ENCODE assay signal across 8 mouse cellular contexts in genomic region chr6:117917576-117917975, GRCm38 (mm10). TPM values are rescaled to one million over a fixed set of nuclear protein-coding genes. Genes with fewer than 3 reads are reported as not detected.
DNase-seq lines count a peak whose midpoint lies in the region; ATAC-seq and TF ChIP-seq lines count a peak whose summit lies in the region.

No protein-coding gene starts in this region.

- under 1% methylated on average over 21 of the region's 21 CpGs for whole genome bisulfite sequencing in liver, embryonic 14.5 days (ENCODE audit: insufficient replicate concordance)
- under 1% methylated on average over 21 of the region's 21 CpGs for WGBS in stomach, embryonic 15.5 days

- H3K9ac ChIP-seq in liver, embryonic 14.5 days (replicated peaks): peak overlapping the region; percentile 97
- H3K9ac ChIP-seq in stomach, embryonic 15.5 days: peak overlapping the region; percentile 81

- H3K9me3 ChIP-seq in liver, embryonic 14.5 days (ENCODE audit: control insufficient read depth, low read length): no peaks in the 10 kb centered on the region
- H3K9me3 ChIP-seq in stomach, embryonic 15.5 days: no peaks in the 10 kb centered on the region

- H3K4me2 ChIP-seq in liver, embryonic 14.5 days (ENCODE audit: low read depth): peak overlapping the region; percentile 88
- peak overlapping the region; percentile 68 for H3K4me2 ChIP-seq in stomach, embryonic 15.5 days

- ATAC-seq in liver, embryonic 14.5 days (ENCODE audit: insufficient read depth): peak; percentile 31; the same call in 1 of the 2 replicates
- peak; percentile 79 for ATAC-seq in stomach, embryonic 15.5 days (ENCODE audit: insufficient read depth, low FRiP score, low read depth)

- DNase-seq in 3134 (ENCODE audit: extremely low read depth, insufficient read length, low spot score) (peak; percentile 61), ZHBTc4 (ENCODE audit: low read depth, low spot score) (peak; percentile 95)
- DNase-seq in embryo, embryonic 9.5 days (ENCODE audit: extremely low spot score): peak; percentile 62
- DNase-seq in heart, adult 11 months: peak; percentile 97
- peak; percentile 70 for DNase-seq in kidney, adult 11 months
- peak in 2 of 3 experiments; percentile 49 to 70 for DNase-seq in liver, embryonic 14.5 days (ENCODE audit: low read depth in 3 of 3, low spot score in 3 of 3)
- peak; percentile 62 to 66 for DNase-seq in natural killer cell, adult 2 months (ENCODE audit: low spot score in 2 of 2)

- peaks cover 36 to 41% of the 10 kb centered on the region in 2 experiments for H3K4me1 ChIP-seq in liver, embryonic 14.5 days (replicated peaks; ENCODE audit: control insufficient read depth in 2 of 2, insufficient read depth in 2 of 2, low read length in 1 of 2)
- peaks cover 14% of the 10 kb centered on the region for H3K4me1 ChIP-seq in stomach, embryonic 15.5 days

- H3K4me3 ChIP-seq in liver, embryonic 14.5 days (ENCODE audit: insufficient read depth in 1 of 2, low read depth in 2 of 2, low read length in 2 of 2): peak overlapping the region; percentile 84 to 93
- peak overlapping the region; percentile 69 for H3K4me3 ChIP-seq in stomach, embryonic 15.5 days (replicated peaks)

- no peaks in the 10 kb centered on the region for H3K27me3 ChIP-seq in liver, embryonic 14.5 days (ENCODE audit: control insufficient read depth, insufficient read depth, low read length)
- H3K27me3 ChIP-seq in stomach, embryonic 15.5 days (replicated peaks): no peaks in the 10 kb centered on the region

- H3K36me3 ChIP-seq in liver, embryonic 14.5 days (replicated peaks; ENCODE audit: control insufficient read depth, insufficient read depth, low read depth): peaks cover 46% of the 10 kb centered on the region
- H3K36me3 ChIP-seq in stomach, embryonic 15.5 days: 0 out of 2 replicates have a peak, but pooled peaks cover 4% of the 10 kb centered on the region

- no peak; the same call in 1 of the 2 replicates for TF ChIP-seq EP300 in liver, embryonic 14.5 days (IDR thresholded peaks at IDR 0.05; ENCODE audit: low read depth)

- no peak for TF ChIP-seq CTCF in liver, embryonic 14.5 days (IDR thresholded peaks at IDR 0.05; ENCODE audit: low read depth)

- peak overlapping the region; percentile 97 for H3K27ac ChIP-seq in liver, embryonic 14.5 days
- H3K27ac ChIP-seq in stomach, embryonic 15.5 days: peak overlapping the region; percentile 99

RNA-seq across cellular contexts. Expression of gene Hnrnpf, which starts 17.5 kb away (rescaled TPM):
- polyA plus RNA-seq in liver, embryonic 14.5 days (2012; rRNA removed): 222 and 368 TPM in 2 replicates
- 457 and 507 TPM in 2 replicates for polyA plus RNA-seq in liver, embryonic 14.5 days (2014; fragmentation: Nextera tagmentation; extraction: Ambion mirVana)
- polyA plus RNA-seq in stomach, embryonic 15.5 days (2015; fragmentation: Nextera tagmentation; extraction: Ambion mirVana): 705 and 736 TPM in 2 replicates

RNA-seq across cellular contexts. Expression of gene Fxyd4, which starts 19.9 kb away (rescaled TPM):
- polyA plus RNA-seq in liver, embryonic 14.5 days (2012; rRNA removed): not detected in 2 replicates
- not detected in 2 replicates for polyA plus RNA-seq in liver, embryonic 14.5 days (2014; fragmentation: Nextera tagmentation; extraction: Ambion mirVana)
- 2.7 and 2.9 TPM in 2 replicates for polyA plus RNA-seq in stomach, embryonic 15.5 days (2015; fragmentation: Nextera tagmentation; extraction: Ambion mirVana)

RNA-seq across cellular contexts. Expression of gene Zfp239, which starts 55.7 kb away (rescaled TPM):
- 1.2 and 2.0 TPM in 2 replicates for polyA plus RNA-seq in liver, embryonic 14.5 days (2012; rRNA removed)
- 2.9 and 3.5 TPM in 2 replicates for polyA plus RNA-seq in liver, embryonic 14.5 days (2014; fragmentation: Nextera tagmentation; extraction: Ambion mirVana)
- 6.0 and 6.4 TPM in 2 replicates for polyA plus RNA-seq in stomach, embryonic 15.5 days (2015; fragmentation: Nextera tagmentation; extraction: Ambion mirVana)

Comparison
In these comparisons a context has a peak if more than half of its experiments do, and no peak if none do; other contexts are left out.
1. Peak in every context shown above with its lines: DNase-seq, ATAC-seq, H3K4me3 ChIP-seq and H3K27ac ChIP-seq.